Mouse (Mus musculus): ENCODE data around the gene Pcnx. TPM values are rescaled to one million over a fixed set of nuclear protein-coding genes. Genes with fewer than 3 reads are reported as not detected.
"Not testable (repeated sequence)": the region's sequence is repeated elsewhere in the genome, so short reads cannot be mapped to it uniquely, and the experiment has no call there.

The Pcnx gene
- total RNA-seq, 1 experiment from 2014 or later: 60.0 TPM

GRCm38 (mm10) chr12:81997497-81997896, 137.7 kb downstream of the Pcnx start:
- no peak for ATAC-seq (replicated peaks; ENCODE audit: insufficient number of reproducible peaks, low FRiP score, low TSS enrichment, poor library complexity, severe bottlenecking)

GRCm38 (mm10) chr12:82002697-82003096, 142.9 kb downstream of the Pcnx start:
- 0 out of 2 replicates have a peak, but pooled peaks have one; percentile 34 for ATAC-seq (replicated peaks; ENCODE audit: insufficient number of reproducible peaks, low FRiP score, low TSS enrichment, poor library complexity, severe bottlenecking)

DNA sequence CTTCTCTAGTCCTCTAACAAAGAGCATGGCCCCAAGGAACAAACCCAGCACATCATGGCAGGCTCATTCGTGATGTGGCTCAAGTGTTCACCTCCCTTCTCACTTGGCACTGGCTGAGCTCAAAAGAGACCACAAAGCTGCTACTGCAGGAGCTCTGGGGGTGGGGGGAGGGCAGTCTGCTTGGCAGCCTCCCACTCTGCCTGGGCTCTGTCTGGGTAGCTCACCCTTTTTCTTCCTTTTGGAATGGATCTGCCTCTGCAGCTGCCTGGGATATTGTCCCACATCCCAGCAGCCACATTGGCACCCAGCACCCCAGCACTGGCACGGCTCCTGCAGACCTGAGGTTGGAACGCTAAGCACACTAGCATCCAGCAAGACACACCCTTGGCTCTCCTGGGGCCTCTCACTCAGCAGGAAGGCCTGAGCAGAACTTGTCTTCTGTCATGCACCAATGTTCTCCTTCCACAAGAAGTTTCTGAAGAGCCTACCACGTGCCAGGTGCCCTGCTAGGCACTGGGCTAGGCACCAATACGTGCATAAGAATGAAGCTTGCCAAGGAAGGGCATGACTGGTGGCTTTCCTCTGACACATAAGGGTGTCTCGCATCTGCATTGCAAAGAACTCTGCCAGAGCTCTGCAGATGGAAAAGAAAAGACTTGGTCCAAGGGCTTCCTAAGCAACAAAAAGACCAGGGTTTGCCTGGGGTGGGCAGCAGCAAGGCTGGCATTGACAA, 166.2 kb downstream of the Pcnx start:
- ATAC-seq (replicated peaks; ENCODE audit: insufficient number of reproducible peaks, low FRiP score, low TSS enrichment, poor library complexity, severe bottlenecking): not testable (repeated sequence)

DNA sequence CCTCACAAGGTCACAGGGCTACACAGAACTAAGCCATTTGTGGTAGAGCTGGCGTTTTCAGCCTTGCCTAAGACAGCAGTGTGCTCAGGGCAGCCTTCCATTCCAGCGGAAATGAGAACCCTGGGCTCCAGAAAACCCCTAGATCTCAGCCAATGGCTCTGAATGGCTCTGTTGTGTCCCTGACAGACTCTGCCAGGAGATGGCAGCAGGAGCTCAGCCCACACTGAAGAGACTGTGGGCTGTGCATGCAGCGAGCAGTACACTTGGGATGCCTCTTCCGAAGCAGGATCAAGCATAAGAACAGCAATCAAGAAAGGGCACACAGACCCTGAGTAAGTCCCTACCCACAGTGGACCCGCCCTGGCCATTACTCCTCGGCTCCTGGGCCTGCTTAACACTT, 173.7 kb downstream of the Pcnx start:
- peak; percentile 45; the same call in 1 of the 2 replicates for ATAC-seq (replicated peaks; ENCODE audit: insufficient number of reproducible peaks, low FRiP score, low TSS enrichment, poor library complexity, severe bottlenecking)

GRCm38 (mm10) chr12:82033973-82034372, 174.2 kb downstream of the Pcnx start:
- not testable (repeated sequence) for ATAC-seq (replicated peaks; ENCODE audit: insufficient number of reproducible peaks, low FRiP score, low TSS enrichment, poor library complexity, severe bottlenecking)

DNA sequence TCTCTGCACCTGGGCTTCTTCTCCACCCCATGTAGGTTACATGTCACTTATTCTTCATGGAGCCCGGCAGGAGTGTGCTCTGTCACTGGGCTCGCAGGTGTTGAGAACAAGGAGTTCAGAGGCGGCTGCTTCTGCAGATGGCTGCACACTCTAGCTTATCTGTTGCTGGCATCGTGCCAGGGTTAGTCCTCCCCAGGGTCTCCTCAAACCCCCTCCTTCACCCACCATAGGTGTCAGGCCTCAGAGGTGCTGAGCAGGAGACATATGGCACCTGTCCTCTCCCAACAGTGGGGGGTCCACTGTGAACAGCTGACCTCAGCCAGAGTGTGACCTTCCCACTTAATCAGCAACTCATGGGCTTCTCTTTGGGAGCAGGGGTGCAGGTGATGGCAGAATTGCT, 184.3 kb downstream of the Pcnx start:
- ATAC-seq (replicated peaks; ENCODE audit: insufficient number of reproducible peaks, low FRiP score, low TSS enrichment, poor library complexity, severe bottlenecking): not testable (repeated sequence)

Other genes starting within 250 kb of the Pcnx start
- 0.64 TPM in 1 of 3 replicates, not detected in the others for gene Ttc9, start 228.8 kb upstream of the Pcnx start, total RNA-seq (2017)
- gene Map3k9, start 78.8 kb upstream of the Pcnx start, total RNA-seq (2017): 3.7 to 4.4 TPM (median 4.4 TPM) in 3 replicates

Measured in monocyte, adult 5-6 weeks (primary cell).